Mouse (Mus musculus): ENCODE results near the gene Terb1.

DNA sequence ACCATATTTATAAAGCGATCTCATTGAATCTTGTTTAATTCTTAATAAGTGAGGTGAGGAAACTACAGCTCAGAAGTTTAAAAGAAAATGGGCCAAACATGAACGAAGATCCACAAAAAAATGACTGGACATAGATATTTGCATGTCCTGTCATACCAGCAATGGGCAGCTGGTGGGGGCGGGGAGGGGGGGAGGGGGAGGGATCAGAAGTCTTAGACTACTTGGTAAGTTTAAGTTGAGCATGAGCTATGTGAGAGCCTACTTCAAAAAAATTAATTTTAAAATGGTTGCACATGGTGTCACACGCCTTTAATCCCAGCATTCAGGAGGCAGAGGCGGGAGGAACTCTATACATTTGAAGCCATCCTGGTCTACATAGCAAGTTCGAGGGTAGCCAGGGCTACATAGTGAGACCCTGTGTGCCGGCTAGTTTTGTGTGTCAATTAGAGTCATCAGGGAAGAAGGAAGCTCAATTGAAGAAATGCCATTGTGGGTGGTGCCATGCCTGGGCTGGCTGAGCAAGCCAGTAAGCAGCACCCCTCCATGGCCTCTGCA, 66.5 kb downstream of the Terb1 start:
- no peak for TF ChIP-seq CTCF (IDR thresholded peaks at IDR 0.05; ENCODE audit: insufficient read depth, low read depth, low read length)
- no peak for TF ChIP-seq POLR2A (IDR thresholded peaks at IDR 0.05; ENCODE audit: insufficient read depth, low read depth, low read length)

Data from olfactory bulb, adult 2 months (tissue).